ENCODE assay signal across 10 mouse cellular contexts in genomic region chr8:128450390-128451032, GRCm38 (mm10).
A peak's percentile ranks its signal among the peaks of the same experiment; 100 is the strongest.
DNase-seq lines count a peak whose midpoint lies in the region; ATAC-seq and TF ChIP-seq lines count a peak whose summit lies in the region.
"Had no signal": no experiment of that assay in that cellular context is flagged by ENCODE, and none has a peak within 500 bp of the region (broad histone marks: within the 10 kb centered on the region; RNA-seq: fewer than 3 reads in every experiment).

No protein-coding gene starts in this region.

- no peak overlapping the region for H3K4me2 ChIP-seq in heart, embryonic 15.5 days
- no peak overlapping the region for H3K4me2 ChIP-seq in liver, postnatal 0 days (ENCODE audit: low read depth, low read length)
- H3K4me2 ChIP-seq: liver, embryonic 13.5 days had no signal

- CTCF ChIA-PET in Patski (lab: Charles Lee), result interaction anchor here (0.9 to 1.7 kb wide), 5 partner anchors 16 to 87 kb away, joined by 3 to 9 read pairs (median 5); no protein-coding TSS in a partner anchor

- H3K36me3 ChIP-seq in heart, embryonic 15.5 days, result peaks cover 47% of the 10 kb centered on the region
- no peaks in the 10 kb centered on the region for H3K36me3 ChIP-seq in liver, postnatal 0 days (replicated peaks; ENCODE audit: insufficient read depth, low read length)
- H3K36me3 ChIP-seq: liver, embryonic 13.5 days had no signal

- intact Hi-C loops in heart, postnatal 14 days (cut with DNase I), result no loop called here

- no peak for TF ChIP-seq EP300 in liver, postnatal 0 days (IDR thresholded peaks at IDR 0.05; ENCODE audit: low read depth)

- no peak overlapping the region for H3K9ac ChIP-seq in heart, embryonic 15.5 days
- H3K9ac ChIP-seq in liver, postnatal 0 days (replicated peaks), result no peak overlapping the region
- H3K9ac ChIP-seq: liver, embryonic 13.5 days had no signal

- 63% methylated on average over 9 of the region's 9 CpGs for WGBS in heart, embryonic 15.5 days
- WGBS in liver, postnatal 0 days (ENCODE audit: insufficient replicate concordance), result 74% methylated on average over 9 of the region's 9 CpGs

- peak overlapping the region; percentile 78 for H3K27ac ChIP-seq in heart, embryonic 15.5 days
- H3K27ac ChIP-seq in liver, postnatal 0 days (ENCODE audit: low read depth), result peak overlapping the region; percentile 55; the same call in 1 of the 2 replicates
- H3K27ac ChIP-seq: liver, embryonic 13.5 days had no signal

- H3K4me3 ChIP-seq in heart, embryonic 15.5 days, result no peak overlapping the region
- H3K4me3 ChIP-seq in liver, postnatal 0 days (ENCODE audit: low read depth, low read length), result no peak overlapping the region
- H3K4me3 ChIP-seq: liver, embryonic 13.5 days had no signal

- no peak for TF ChIP-seq CTCF in Patski (IDR thresholded peaks at IDR 0.05)
- TF ChIP-seq CTCF in liver, postnatal 0 days (IDR thresholded peaks at IDR 0.05; ENCODE audit: low read depth), result no peak

- DNase-seq in heart, adult 11 months, result peak; percentile 95
- DNase-seq in heart, postnatal 14 days, result no peak
- DNase-seq in Patski (ENCODE audit: low read depth, low spot score) (no peak), adipocyte (ENCODE audit: low spot score) (no peak)
- no peak for DNase-seq in liver, postnatal 0 days
- no peak for DNase-seq in adrenal gland, adult 8-10 months
- DNase-seq in right cerebral cortex, postnatal 25 days, result no peak
- DNase-seq: adrenal gland, postnatal 10 days; liver, embryonic 13.5 days had no signal

- ATAC-seq in Patski, result peak; percentile 28
- peak; percentile 61; the same call in 1 of the 2 replicates for ATAC-seq in heart, embryonic 15.5 days (replicated peaks; ENCODE audit: insufficient number of reproducible peaks, insufficient read depth, low FRiP score, low read depth)
- ATAC-seq in liver, postnatal 0 days, result peak; percentile 22; the same call in 1 of the 2 replicates

- no peaks in the 10 kb centered on the region for H3K9me3 ChIP-seq in heart, embryonic 15.5 days (replicated peaks)
- H3K9me3 ChIP-seq in liver, postnatal 0 days (ENCODE audit: low read length), result no peaks in the 10 kb centered on the region
- H3K9me3 ChIP-seq: liver, embryonic 13.5 days had no signal

- H3K27me3 ChIP-seq in Patski, result no peaks in the 10 kb centered on the region
- no peaks in the 10 kb centered on the region for H3K27me3 ChIP-seq in heart, embryonic 15.5 days
- H3K27me3 ChIP-seq in liver, postnatal 0 days (ENCODE audit: insufficient read depth, low read length), result no peaks in the 10 kb centered on the region
- H3K27me3 ChIP-seq: liver, embryonic 13.5 days had no signal

- peaks cover 19% of the 10 kb centered on the region for H3K4me1 ChIP-seq in heart, embryonic 15.5 days (replicated peaks)
- H3K4me1 ChIP-seq in liver, postnatal 0 days (ENCODE audit: insufficient read depth), result peaks cover 5% of the 10 kb centered on the region
- H3K4me1 ChIP-seq: liver, embryonic 13.5 days had no signal

- POLR2A ChIA-PET in Patski (lab: Charles Lee), result interaction anchor here (0.8 to 1.1 kb wide), 3 partner anchors 17 to 61 kb away, joined by 3 to 4 read pairs (median 3); no protein-coding TSS in a partner anchor

- in situ Hi-C loops in Patski (cut with MboI; ENCODE audit: low pct_unique_long_range_greater_than_20kb), result loop anchor here (5.0 kb wide), 1 partner anchor 37 kb away; no protein-coding TSS in a partner anchor
